Mouse (Mus musculus) stomach, embryonic 14.5 days (tissue): ENCODE measurements around the gene Gm17334. TPM values are rescaled to one million over a fixed set of nuclear protein-coding genes. Genes with fewer than 3 reads are reported as not detected.

Source experiments
- ATAC-seq: fragments of 200-750 bp; cut with Nextera tagmentation; 2 replicates; pipeline ENCODE4 v1.8.0; 2017; ENCODE audit warnings: low read depth, moderate TSS enrichment; ENCODE audit not compliant: insufficient number of reproducible peaks, insufficient read depth, low FRiP score
- H3K27ac ChIP-seq: fragments of 300-500 bp; sonication (generic); 2 replicates; pipeline ENCODE4 v1.5.1; 2014; ENCODE audit warnings: mild to moderate bottlenecking, low read length, moderate library complexity, mixed read lengths
- H3K27me3 ChIP-seq: fragments of 300-500 bp; sonication (generic); 2 replicates; pipeline ENCODE4 v1.6.1; 2014; ENCODE audit warnings: low read length, control low read depth, mixed read lengths; ENCODE audit not compliant: control insufficient read depth, insufficient read depth
- H3K36me3 ChIP-seq: fragments of 300-500 bp; sonication (generic); 2 replicates; pipeline ENCODE4 v1.6.1; 2014; ENCODE audit warnings: mild to moderate bottlenecking, control low read depth, low read length, moderate library complexity, mixed read lengths; ENCODE audit not compliant: control insufficient read depth, insufficient read depth
- H3K4me1 ChIP-seq: fragments of 300-500 bp; sonication (generic); 2 replicates; pipeline ENCODE4 v1.6.1; 2014; ENCODE audit warnings: low read length, control low read depth, mixed read lengths; ENCODE audit not compliant: control insufficient read depth, insufficient read depth
- H3K4me2 ChIP-seq: fragments of 300-500 bp; sonication (generic); replicated peaks from 2 replicates; pipeline ENCODE4 v1.6.1; 2014; ENCODE audit warnings: low read depth, low read length, control low read depth
- H3K4me3 ChIP-seq: fragments of 300-500 bp; sonication (generic); 2 replicates; pipeline ENCODE4 v1.5.1; 2014; ENCODE audit warnings: low read depth, low read length, control low read depth
- H3K9ac ChIP-seq: fragments of 300-500 bp; sonication (generic); replicated peaks from 2 replicates; pipeline ENCODE4 v1.6.1; 2014; ENCODE audit warnings: low read depth, mild to moderate bottlenecking, control low read depth, low read length, moderate library complexity, mixed read lengths
- H3K9me3 ChIP-seq: fragments of 300-500 bp; sonication (generic); 2 replicates; pipeline ENCODE4 v1.6.1; 2016; ENCODE audit warnings: low read depth, low read length, control low read depth; ENCODE audit not compliant: control insufficient read depth
- WGBS: fragments of 180-500 bp; shearing (Covaris S2); extraction: QIAGEN DNeasy Blood & Tissue Kit; methylation state at CpG from one replicate; pipeline ENCODE4 v1.1.7; 2014; 5-methylcytosine and 5-hydroxymethylcytosine counted together
- polyA plus RNA-seq: library from polyadenylated mRNA; unstranded; fragments of >200 nt; fragmentation: Nextera tagmentation; extraction: Ambion mirVana; gene quantifications from 2 replicates; pipeline ENCODE4 v1.2.1, GENCODE M21; 2014

The Gm17334 gene
- polyA plus RNA-seq, 1 experiment from 2014 or later = 0.46 TPM

DNA sequence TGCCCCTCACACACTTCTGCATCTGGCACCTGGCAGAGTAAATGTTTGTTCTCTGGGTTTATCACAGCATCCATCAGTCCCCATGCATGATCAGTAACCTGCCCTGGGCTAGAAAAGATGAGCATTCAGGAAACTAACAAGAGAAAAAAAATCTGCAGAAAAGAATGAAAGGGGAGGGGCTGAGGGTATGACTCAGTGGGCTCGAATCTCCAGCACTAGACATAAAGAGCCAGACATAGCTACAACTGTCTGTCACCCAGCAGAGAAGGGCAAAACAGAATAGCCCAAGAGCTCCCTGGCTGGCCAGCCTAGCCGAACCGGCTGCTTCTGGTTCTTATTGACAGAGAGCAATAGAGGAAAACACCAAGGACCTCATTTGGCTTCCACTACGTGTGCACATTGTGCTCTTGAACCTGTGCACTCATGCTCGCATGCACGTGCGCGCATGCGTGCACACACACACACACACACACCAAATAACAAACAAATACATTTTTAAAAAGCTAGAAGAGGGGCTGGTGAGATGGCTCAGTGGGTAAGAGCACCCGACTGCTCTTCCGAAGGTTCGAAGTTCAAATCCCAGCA lies 17.9 kb downstream of the Gm17334 start:
- no peaks in the 10 kb centered on the region for H3K27me3 ChIP-seq
- H3K27ac ChIP-seq = no peak overlapping the region
- H3K4me2 ChIP-seq = no peak overlapping the region
- H3K9ac ChIP-seq = no peak overlapping the region
- ATAC-seq = no peak
- H3K4me1 ChIP-seq = peaks cover 18% of the 10 kb centered on the region; the same call in 1 of the 2 replicates
- H3K36me3 ChIP-seq = no peaks in the 10 kb centered on the region
- no peaks in the 10 kb centered on the region for H3K9me3 ChIP-seq
- 78% methylated on average over 12 of the region's 12 CpGs for WGBS
- no peak overlapping the region for H3K4me3 ChIP-seq

DNA sequence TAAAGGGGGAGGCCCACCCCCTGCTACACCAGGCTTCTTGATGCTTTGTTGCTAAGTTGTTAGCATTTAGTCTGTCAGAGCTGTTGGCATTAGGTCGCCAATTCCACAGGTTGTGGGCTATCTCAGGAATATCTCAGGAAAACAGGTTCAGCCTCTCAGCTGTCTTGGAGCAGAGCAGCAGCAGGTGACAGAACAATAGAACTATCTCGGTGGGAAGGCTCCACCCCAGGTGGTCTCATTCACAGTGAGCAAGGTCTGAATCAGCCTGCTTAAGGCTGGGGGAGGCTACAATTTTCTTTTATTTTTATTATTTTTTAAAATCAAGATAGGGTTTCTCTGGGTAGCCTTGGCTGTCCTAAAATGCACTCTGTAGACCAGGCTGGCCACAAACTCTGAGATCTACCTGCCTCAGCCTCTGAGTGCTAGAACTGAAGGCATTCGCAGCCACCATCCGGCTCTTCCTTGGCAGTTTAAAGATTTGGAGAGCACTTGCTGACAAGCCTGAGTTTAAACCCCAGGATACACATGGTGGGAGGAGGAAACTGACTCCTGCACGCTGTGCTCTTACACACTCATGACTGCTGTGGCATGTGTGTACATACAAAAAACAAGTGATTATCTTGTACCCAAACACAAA lies 23.2 kb downstream of the Gm17334 start:
- H3K9me3 ChIP-seq = no peaks in the 10 kb centered on the region
- no peaks in the 10 kb centered on the region for H3K4me1 ChIP-seq
- H3K36me3 ChIP-seq = no peaks in the 10 kb centered on the region
- no peak for ATAC-seq
- H3K27ac ChIP-seq = no peak overlapping the region
- H3K9ac ChIP-seq = no peak overlapping the region
- 54% methylated on average over 5 of the region's 5 CpGs for WGBS
- H3K4me2 ChIP-seq = no peak overlapping the region
- H3K4me3 ChIP-seq = no peak overlapping the region
- H3K27me3 ChIP-seq = no peaks in the 10 kb centered on the region

GRCm38 (mm10) chr11:53749306-53749705 lies 23.7 kb downstream of the Gm17334 start:
- Histone ChIP-seq H3K27ac (no peak overlapping the region), H3K4me3 (no peak overlapping the region), H3K27me3 (no peaks in the 10 kb centered on the region), H3K9me3 (no peaks in the 10 kb centered on the region), H3K4me2 (no peak overlapping the region), H3K9ac (no peak overlapping the region), H3K36me3 (no peaks in the 10 kb centered on the region), H3K4me1 (no peaks in the 10 kb centered on the region)
- WGBS = 63% methylated on average over 4 of the region's 4 CpGs
- no peak for ATAC-seq

GRCm38 (mm10) chr11:53748614-53749013 lies 24.4 kb downstream of the Gm17334 start:
- WGBS = 89% methylated on average over 6 of the region's 6 CpGs
- Histone ChIP-seq H3K4me2 (no peak overlapping the region), H3K27ac (no peak overlapping the region), H3K4me3 (no peak overlapping the region), H3K4me1 (no peaks in the 10 kb centered on the region), H3K36me3 (no peaks in the 10 kb centered on the region), H3K9me3 (no peaks in the 10 kb centered on the region), H3K27me3 (no peaks in the 10 kb centered on the region), H3K9ac (no peak overlapping the region)
- no peak for ATAC-seq

DNA sequence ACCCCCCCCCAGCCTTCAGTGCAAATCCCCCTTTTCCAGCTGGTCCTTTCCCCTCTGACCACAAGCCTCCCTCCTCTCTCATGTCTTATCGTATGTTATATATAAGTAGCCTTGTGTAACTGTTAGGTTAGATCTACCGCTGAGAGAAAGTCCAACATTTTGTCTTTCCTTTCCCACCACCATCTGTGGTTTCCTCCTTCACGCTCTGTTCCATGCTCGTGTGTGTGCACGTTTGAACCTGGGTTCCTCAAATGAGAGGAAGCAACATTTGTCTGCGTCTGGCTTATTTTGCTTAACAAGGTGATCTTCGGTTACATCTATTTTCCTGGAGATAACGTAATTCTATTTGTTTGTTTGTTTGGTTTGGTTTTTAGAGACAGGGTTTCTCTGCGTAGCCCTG lies 25.0 kb downstream of the Gm17334 start:
- Histone ChIP-seq H3K27ac (no peak overlapping the region), H3K9me3 (no peaks in the 10 kb centered on the region), H3K4me1 (no peaks in the 10 kb centered on the region), H3K36me3 (no peaks in the 10 kb centered on the region), H3K9ac (no peak overlapping the region), H3K27me3 (no peaks in the 10 kb centered on the region), H3K4me3 (no peak overlapping the region), H3K4me2 (no peak overlapping the region)
- 89% methylated on average over 9 of the region's 9 CpGs for WGBS
- no peak for ATAC-seq

DNA sequence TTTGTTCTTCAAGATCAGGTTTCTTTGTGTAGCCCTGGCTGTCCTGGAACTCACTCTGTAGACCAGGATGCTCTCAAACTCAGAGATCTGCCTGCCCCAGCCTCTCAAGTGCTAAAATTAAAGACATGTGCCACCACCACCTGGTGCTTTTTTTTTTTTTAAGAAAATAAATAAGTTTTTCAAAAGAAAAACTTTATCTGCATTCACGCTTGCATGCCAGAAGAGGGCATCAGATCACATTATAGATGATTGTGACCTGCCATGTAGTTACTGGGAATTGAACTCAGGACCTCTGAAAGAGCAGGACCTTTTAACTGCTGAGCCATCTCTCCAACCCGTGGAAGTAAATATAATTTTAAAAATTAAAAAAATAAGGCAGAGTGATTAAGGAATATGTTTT lies 27.7 kb downstream of the Gm17334 start:
- no peak for ATAC-seq
- Histone ChIP-seq H3K4me3 (no peak overlapping the region), H3K4me2 (no peak overlapping the region), H3K9me3 (no peaks in the 10 kb centered on the region), H3K4me1 (no peaks in the 10 kb centered on the region), H3K9ac (no peak overlapping the region), H3K27ac (no peak overlapping the region), H3K27me3 (no peaks in the 10 kb centered on the region), H3K36me3 (no peaks in the 10 kb centered on the region)
- 84% methylated on average over 2 of the region's 2 CpGs for WGBS

DNA sequence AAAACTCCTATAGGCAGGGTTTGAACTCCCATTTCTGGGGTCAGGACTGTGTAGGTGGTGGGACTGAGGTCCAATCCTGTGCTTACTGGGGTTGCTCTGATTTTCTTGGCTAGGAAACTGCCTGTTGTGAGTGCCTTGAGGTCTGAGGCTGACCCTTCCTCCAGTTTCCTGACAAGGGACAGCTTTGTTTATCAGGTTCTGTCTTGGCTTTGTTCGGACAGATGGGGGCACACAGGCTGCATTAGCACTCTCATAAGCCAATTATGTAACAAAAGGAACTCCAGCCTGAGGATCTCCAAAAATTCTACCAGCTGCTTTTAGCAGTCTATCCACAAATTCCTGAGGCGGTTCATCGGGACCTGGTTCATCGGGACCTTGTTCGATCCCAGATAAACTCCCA lies 30.6 kb downstream of the Gm17334 start:
- H3K27ac ChIP-seq = no peak overlapping the region
- whole genome bisulfite sequencing = 31% methylated on average over 5 of the region's 5 CpGs
- no peaks in the 10 kb centered on the region for H3K27me3 ChIP-seq
- H3K4me2 ChIP-seq = no peak overlapping the region
- H3K4me1 ChIP-seq = no peaks in the 10 kb centered on the region
- H3K4me3 ChIP-seq = no peak overlapping the region
- H3K36me3 ChIP-seq = no peaks in the 10 kb centered on the region
- no peaks in the 10 kb centered on the region for H3K9me3 ChIP-seq
- no peak overlapping the region for H3K9ac ChIP-seq
- ATAC-seq = no peak

- no peaks in the 10 kb centered on the region for H3K4me1 ChIP-seq
- no peak overlapping the region for H3K9ac ChIP-seq
- no peak overlapping the region for H3K27ac ChIP-seq
- H3K27me3 ChIP-seq = no peaks in the 10 kb centered on the region
- no peaks in the 10 kb centered on the region for H3K9me3 ChIP-seq
- no peak overlapping the region for H3K4me2 ChIP-seq
- no peaks in the 10 kb centered on the region for H3K36me3 ChIP-seq
- H3K4me3 ChIP-seq = no peak overlapping the region
- 0 out of 2 replicates have a peak, but pooled peaks have one; percentile 31 for ATAC-seq
- 40% methylated on average over 6 of the region's 6 CpGs for WGBS
These were observed 35.4 kb downstream of the Gm17334 start for GRCm38 (mm10) chr11:53737573-53737946.
